In genomic region chrX:139998691-139999065, GRCm38 (mm10) we compare ENCODE assay signal across 9 mouse cellular contexts. TPM values are rescaled to one million over a fixed set of nuclear protein-coding genes. Genes with fewer than 3 reads are reported as not detected.
A peak's percentile ranks its signal among the peaks of the same experiment; 100 is the strongest.
DNase-seq lines count a peak whose midpoint lies in the region; ATAC-seq and TF ChIP-seq lines count a peak whose summit lies in the region.
"Had no signal": no experiment of that assay in that cellular context is flagged by ENCODE, and none has a peak within 500 bp of the region (broad histone marks: within the 10 kb centered on the region; RNA-seq: fewer than 3 reads in every experiment).

No protein-coding gene starts in this region.

- no peak overlapping the region for H3K27ac ChIP-seq in heart, embryonic 15.5 days
- H3K27ac ChIP-seq in heart, embryonic 12.5 days (ENCODE audit: poor library complexity, severe bottlenecking): no peak overlapping the region
- H3K27ac ChIP-seq in cortical plate, adult 2 months (ENCODE audit: insufficient read depth, low read length): no peak overlapping the region
- H3K27ac ChIP-seq in hindbrain, embryonic 15.5 days (replicated peaks): no peak overlapping the region
- H3K27ac ChIP-seq in midbrain, embryonic 11.5 days (ENCODE audit: low read depth, low read length): no peak overlapping the region

- H3K9ac ChIP-seq in heart, embryonic 15.5 days: no peak overlapping the region
- H3K9ac ChIP-seq in heart, embryonic 12.5 days: no peak overlapping the region
- H3K9ac ChIP-seq in hindbrain, embryonic 15.5 days: no peak overlapping the region
- H3K9ac ChIP-seq in midbrain, embryonic 11.5 days (ENCODE audit: low read length): no peak overlapping the region

- no peak for TF ChIP-seq POLR2A in cortical plate, adult 2 months (IDR thresholded peaks at IDR 0.05; ENCODE audit: extremely low read depth, insufficient read depth, low read length)

- no peaks in the 10 kb centered on the region for H3K36me3 ChIP-seq in heart, embryonic 15.5 days
- H3K36me3 ChIP-seq in heart, embryonic 12.5 days: peaks cover 3% of the 10 kb centered on the region
- H3K36me3 ChIP-seq in hindbrain, embryonic 15.5 days: no peaks in the 10 kb centered on the region
- no peaks in the 10 kb centered on the region for H3K36me3 ChIP-seq in midbrain, embryonic 11.5 days (ENCODE audit: control insufficient read depth, insufficient read depth, low read length)

- no peaks in the 10 kb centered on the region for H3K27me3 ChIP-seq in heart, embryonic 15.5 days
- no peaks in the 10 kb centered on the region for H3K27me3 ChIP-seq in heart, embryonic 12.5 days (replicated peaks)
- no peaks in the 10 kb centered on the region for H3K27me3 ChIP-seq in hindbrain, embryonic 15.5 days
- no peaks in the 10 kb centered on the region; the same call in 1 of the 2 replicates for H3K27me3 ChIP-seq in midbrain, embryonic 11.5 days (ENCODE audit: control insufficient read depth, insufficient read depth, low read length)

- no peaks in the 10 kb centered on the region for H3K9me3 ChIP-seq in heart, embryonic 15.5 days (replicated peaks)
- H3K9me3 ChIP-seq in heart, embryonic 12.5 days (replicated peaks): no peaks in the 10 kb centered on the region
- no peaks in the 10 kb centered on the region for H3K9me3 ChIP-seq in hindbrain, embryonic 15.5 days
- no peaks in the 10 kb centered on the region for H3K9me3 ChIP-seq in midbrain, embryonic 11.5 days (ENCODE audit: control insufficient read depth, low read length)

- H3K4me3 ChIP-seq in heart, embryonic 15.5 days: peak overlapping the region; percentile 62
- no peak overlapping the region for H3K4me3 ChIP-seq in heart, embryonic 12.5 days
- H3K4me3 ChIP-seq in cortical plate, adult 2 months (ENCODE audit: insufficient read depth, low read length): peak overlapping the region; percentile 73; the same call in 1 of the 2 replicates
- peak overlapping the region; percentile 57 for H3K4me3 ChIP-seq in hindbrain, embryonic 15.5 days
- no peak overlapping the region for H3K4me3 ChIP-seq in midbrain, embryonic 11.5 days (ENCODE audit: low read depth, low read length)

- 74% methylated on average over 4 of the region's 4 CpGs for WGBS in heart, embryonic 15.5 days
- 78% methylated on average over 4 of the region's 4 CpGs for WGBS in heart, embryonic 12.5 days
- WGBS in hindbrain, embryonic 15.5 days: 82% methylated on average over 4 of the region's 4 CpGs
- 79% methylated on average over 4 of the region's 4 CpGs for WGBS in midbrain, embryonic 11.5 days

- H3K4me2 ChIP-seq in heart, embryonic 15.5 days: peak overlapping the region; percentile 56
- H3K4me2 ChIP-seq in heart, embryonic 12.5 days: no peak overlapping the region
- H3K4me2 ChIP-seq in hindbrain, embryonic 15.5 days: peak overlapping the region; percentile 59
- H3K4me2 ChIP-seq in midbrain, embryonic 11.5 days: no peak overlapping the region

- no peak for ATAC-seq in heart, embryonic 15.5 days (replicated peaks; ENCODE audit: insufficient number of reproducible peaks, insufficient read depth, low FRiP score, low read depth)
- ATAC-seq in heart, embryonic 12.5 days (ENCODE audit: insufficient number of reproducible peaks, low FRiP score): no peak
- peak; percentile 66; the same call in 1 of the 2 replicates for ATAC-seq in hindbrain, embryonic 15.5 days (ENCODE audit: low FRiP score, low read depth)
- ATAC-seq in midbrain, embryonic 11.5 days (ENCODE audit: low FRiP score): peak; percentile 58

- H3K4me1 ChIP-seq in heart, embryonic 15.5 days (replicated peaks): no peaks in the 10 kb centered on the region
- no peaks in the 10 kb centered on the region for H3K4me1 ChIP-seq in heart, embryonic 12.5 days (replicated peaks)
- no peaks in the 10 kb centered on the region for H3K4me1 ChIP-seq in cortical plate, adult 2 months (ENCODE audit: control insufficient read depth, insufficient read depth, low read length)
- 0 out of 2 replicates have a peak, but pooled peaks cover 3% of the 10 kb centered on the region for H3K4me1 ChIP-seq in hindbrain, embryonic 15.5 days (replicated peaks)
- no peaks in the 10 kb centered on the region for H3K4me1 ChIP-seq in midbrain, embryonic 11.5 days (ENCODE audit: control insufficient read depth, insufficient read depth, low read length)

- no peak for DNase-seq in midbrain, embryonic 11.5 days (ENCODE audit: low spot score, missing footprints)
- no peak for DNase-seq in urinary bladder, postnatal 10 days (ENCODE audit: low spot score)
- no peak for DNase-seq in ovary, postnatal 10 days (ENCODE audit: low spot score)
- no peak for DNase-seq in thymus, postnatal 10 days (ENCODE audit: low spot score in 2 of 2)

- no peak for TF ChIP-seq CTCF in cortical plate, adult 2 months (IDR thresholded peaks at IDR 0.05; ENCODE audit: extremely low read depth, insufficient read depth, low read length)

RNA-seq across cellular contexts. Expression of gene Rbm41, which starts 0.3 kb away (rescaled TPM):
- 4.0 and 4.2 TPM in 2 replicates for polyA plus RNA-seq in heart, embryonic 15.5 days (2015; fragmentation: Nextera tagmentation; extraction: Ambion mirVana)
- polyA plus RNA-seq in heart, embryonic 12.5 days (2016; fragmentation: Nextera tagmentation; extraction: Ambion mirVana): 6.1 and 8.4 TPM in 2 replicates
- 3.7 and 4.2 TPM in 2 replicates for polyA plus RNA-seq in cortical plate, adult 2 months (2012; rRNA removed)
- polyA plus RNA-seq in hindbrain, embryonic 15.5 days (2015; fragmentation: Nextera tagmentation; extraction: Ambion mirVana): 4.6 and 5.2 TPM in 2 replicates
- 8.5 and 9.4 TPM in 2 replicates for polyA plus RNA-seq in midbrain, embryonic 11.5 days (2014; fragmentation: Nextera tagmentation; extraction: Ambion mirVana)
- polyA plus RNA-seq: small intestine, adult 2 months had no signal

Comparison
In these comparisons a context has a peak if more than half of its experiments do, and no peak if none do; other contexts are left out.
1. H3K4me2 ChIP-seq: peak in heart, embryonic 15.5 days (single experiment) and hindbrain, embryonic 15.5 days (single experiment); none in heart, embryonic 12.5 days (single experiment) and midbrain, embryonic 11.5 days (single experiment).
2. H3K4me3 ChIP-seq: peak in heart, embryonic 15.5 days (single experiment), cortical plate, adult 2 months (single experiment) and hindbrain, embryonic 15.5 days (single experiment); none in heart, embryonic 12.5 days (single experiment) and midbrain, embryonic 11.5 days (single experiment).
3. ATAC-seq: peak in hindbrain, embryonic 15.5 days (single experiment) and midbrain, embryonic 11.5 days (single experiment); none in heart, embryonic 15.5 days (single experiment) and heart, embryonic 12.5 days (single experiment).